25 mouse cellular contexts compared by ENCODE assay signal in the genomic region with DNA sequence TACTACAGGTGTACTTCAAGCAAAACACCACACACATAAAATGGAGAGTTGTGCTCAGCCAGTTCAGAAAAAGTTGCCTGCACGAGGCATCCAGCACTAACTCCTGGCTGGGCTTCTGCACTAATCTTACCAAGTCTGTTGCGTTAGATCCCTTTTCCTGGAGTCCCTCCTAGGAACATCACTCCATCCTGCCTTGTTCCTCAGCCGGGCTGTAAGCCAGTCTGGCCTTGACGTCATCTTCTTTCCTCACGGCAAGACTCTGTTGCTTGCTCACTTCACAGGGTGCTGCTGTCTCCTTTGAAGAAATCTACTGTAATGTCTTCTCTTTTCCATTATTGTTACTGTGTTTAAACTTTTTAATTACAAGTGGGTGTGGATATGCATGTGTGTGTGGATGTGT. TPM values are rescaled to one million over a fixed set of nuclear protein-coding genes. Genes with fewer than 3 reads are reported as not detected.
DNase-seq lines count a peak whose midpoint lies in the region; ATAC-seq and TF ChIP-seq lines count a peak whose summit lies in the region.
"Had no signal": no experiment of that assay in that cellular context is flagged by ENCODE, and none has a peak within 500 bp of the region (broad histone marks: within the 10 kb centered on the region; RNA-seq: fewer than 3 reads in every experiment).

No protein-coding gene starts in this region.

- no peak overlapping the region for H3K4me2 ChIP-seq in kidney, postnatal 0 days (ENCODE audit: low read length)
- H3K4me2 ChIP-seq: embryonic facial prominence, embryonic 15.5 days; intestine, embryonic 15.5 days; neural tube, embryonic 15.5 days had no signal

- no peaks in the 10 kb centered on the region for H3K36me3 ChIP-seq in kidney, postnatal 0 days (ENCODE audit: insufficient read depth, low read length)
- H3K36me3 ChIP-seq: embryonic facial prominence, embryonic 15.5 days; intestine, embryonic 15.5 days; limb, embryonic 10.5 days; neural tube, embryonic 15.5 days had no signal

- 73% methylated on average over 5 of the region's 5 CpGs for WGBS in kidney, postnatal 0 days

- H3K9me3 ChIP-seq in kidney, postnatal 0 days (replicated peaks; ENCODE audit: low read length) = no peaks in the 10 kb centered on the region
- H3K9me3 ChIP-seq: embryonic facial prominence, embryonic 15.5 days; intestine, embryonic 15.5 days; limb, embryonic 10.5 days; neural tube, embryonic 15.5 days had no signal

- H3K9ac ChIP-seq in kidney, postnatal 0 days (ENCODE audit: low read depth, low read length) = no peak overlapping the region
- H3K9ac ChIP-seq: embryonic facial prominence, embryonic 15.5 days; intestine, embryonic 15.5 days; neural tube, embryonic 15.5 days had no signal

- H3K4me3 ChIP-seq in kidney, postnatal 0 days (replicated peaks; ENCODE audit: low read depth, low read length) = no peak overlapping the region
- H3K4me3 ChIP-seq: embryonic facial prominence, embryonic 15.5 days; intestine, embryonic 15.5 days; layer of hippocampus, adult 2 months; limb, embryonic 10.5 days; neural tube, embryonic 15.5 days had no signal

- ATAC-seq in kidney, postnatal 0 days (replicated peaks; ENCODE audit: low FRiP score, low read depth) = no peak
- ATAC-seq: forebrain, embryonic 16.5 days; hindbrain, embryonic 16.5 days; intestine, embryonic 15.5 days had no signal

- no peaks in the 10 kb centered on the region for H3K27me3 ChIP-seq in kidney, postnatal 0 days (ENCODE audit: insufficient read depth, low read length)
- H3K27me3 ChIP-seq: embryonic facial prominence, embryonic 15.5 days; intestine, embryonic 15.5 days; neural tube, embryonic 15.5 days had no signal

- DNase-seq in adrenal gland, adult 2 months = peak; percentile 60
- DNase-seq in adrenal gland, postnatal 25 days = no peak
- DNase-seq in gastrocnemius, postnatal 25 days = peak; percentile 54
- DNase-seq in gastrocnemius, postnatal 10 days = no peak
- no peak for DNase-seq in kidney, postnatal 0 days (ENCODE audit: low spot score)
- DNase-seq in kidney, adult 18-20 months = no peak
- DNase-seq in heart, postnatal 4 days = peak; percentile 48
- no peak for DNase-seq in neural tube, embryonic 10.5 days (ENCODE audit: extremely low spot score, low spot score)
- DNase-seq: cerebellum, adult 11 months; cerebellum, postnatal 25 days; embryo, embryonic 11 days; kidney, adult 9 months; liver; right cerebral cortex, adult 18-20 months; right cerebral cortex, postnatal 4 days; thymus, adult 18-20 months; thymus, postnatal 36 days had no signal

- TF ChIP-seq CTCF in kidney, postnatal 0 days (IDR thresholded peaks at IDR 0.05; ENCODE audit: low read depth) = no peak

- H3K4me1 ChIP-seq in kidney, postnatal 0 days (replicated peaks; ENCODE audit: insufficient read depth, low read length) = peaks cover 60% of the 10 kb centered on the region
- H3K4me1 ChIP-seq: embryonic facial prominence, embryonic 15.5 days had no signal

- H3K27ac ChIP-seq in kidney, postnatal 0 days = peak overlapping the region; percentile 76; the same call in 1 of the 2 replicates
- H3K27ac ChIP-seq: embryonic facial prominence, embryonic 15.5 days; intestine, embryonic 15.5 days; layer of hippocampus, adult 2 months; limb, embryonic 10.5 days; macrophage; neural tube, embryonic 15.5 days had no signal

RNA-seq across cellular contexts. Expression of a gene that starts 20.4 kb away (rescaled TPM):
- total RNA-seq in adrenal gland, adult 2 months (2021) = 10 to 100 TPM; 33.2 to 58.2 TPM
- 21.4 and 64.9 TPM in 2 replicates for polyA plus RNA-seq in adrenal gland, adult 2 months (2012; rRNA removed)
- total RNA-seq in adrenal gland, postnatal 25 days (2021) = 50.1 and 56.5 TPM in 2 replicates
- total RNA-seq in gastrocnemius, postnatal 25 days (2021) = 10 to 100 TPM; 19.8 to 23.9 TPM
- total RNA-seq in gastrocnemius, postnatal 10 days (2021) = 10 to 100 TPM; 26.0 to 31.1 TPM
- 25.4 and 25.8 TPM in 2 replicates for polyA plus RNA-seq in kidney, postnatal 0 days (2015; fragmentation: Nextera tagmentation; extraction: Ambion mirVana)
- 10 to 100 TPM; 37.8 to 43.5 TPM for total RNA-seq in heart, postnatal 4 days (2021)

Comparison
In these comparisons a context has a peak if more than half of its experiments do, and no peak if none do; other contexts are left out.
1. DNase-seq: peak in adrenal gland, adult 2 months (single experiment), gastrocnemius, postnatal 25 days (single experiment) and heart, postnatal 4 days (single experiment); none in adrenal gland, postnatal 25 days (single experiment), gastrocnemius, postnatal 10 days (single experiment), kidney, postnatal 0 days (single experiment), kidney, adult 18-20 months (single experiment) and neural tube, embryonic 10.5 days (single experiment).